Mouse (Mus musculus) thymus, adult 2 months (tissue): ENCODE measurements at regions not wholly inside any gene's neighbourhood (a gene's known extent, or its start where the extent isn't known, plus 50 kb on each side); places are given as distances from the start of the nearest gene placed in this dataset.

ENCODE experiments used
- CTCF ChIP-seq: fragments of 200-500 bp; IDR thresholded peaks from 2 replicates; pipeline ENCODE4 v1.5.1; 2012; ENCODE audit warnings: mild to moderate bottlenecking, control low read depth, low read length, moderate library complexity, borderline replicate concordance; ENCODE audit not compliant: control insufficient read depth, poor library complexity, insufficient read depth; ENCODE audit errors: extremely low read depth
- POLR2A ChIP-seq: fragments of 200-500 bp; IDR thresholded peaks from 2 replicates; pipeline ENCODE4 v1.6.1; 2012; ENCODE audit warnings: mild to moderate bottlenecking, low read length, control low read depth, moderate library complexity; ENCODE audit not compliant: control insufficient read depth, poor library complexity, insufficient read depth; ENCODE audit errors: extremely low read depth

DNA sequence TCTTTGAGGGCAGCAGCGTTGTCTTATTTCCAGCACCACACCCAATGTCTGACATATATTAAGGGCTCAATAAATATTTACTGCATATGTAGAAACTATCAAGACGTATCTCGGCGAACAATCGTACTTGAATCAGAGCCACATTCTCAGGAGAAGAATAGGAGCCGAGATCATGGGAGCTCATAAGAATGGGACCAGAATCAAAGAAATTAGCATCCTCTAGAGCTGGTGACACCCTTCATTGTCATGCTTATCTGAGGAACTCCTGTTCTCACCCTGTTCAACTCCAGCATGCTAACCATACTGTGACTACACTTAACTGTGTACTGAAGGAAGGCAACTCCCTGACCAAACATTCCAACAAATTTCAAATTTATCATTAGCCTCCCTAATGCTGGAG is 72.2 kb upstream of the Etv6 start:
- TF ChIP-seq CTCF (no peak), POLR2A (no peak)
